Mouse (Mus musculus) ES-E14 (cell line): Measurements from ENCODE around the gene Slc22a4.
"Not testable (repeated sequence)": the region's sequence is repeated elsewhere in the genome, so short reads cannot be mapped to it uniquely, and the experiment has no call there.

Experiments used
- CHD2 ChIP-seq: IDR thresholded peaks from 2 replicates; pipeline ENCODE4 v1.6.1; 2014; ENCODE audit warnings: mild to moderate bottlenecking, low read depth, low read length, inconsistent platforms
- HCFC1 ChIP-seq: IDR thresholded peaks from 2 replicates; pipeline ENCODE4 v1.6.1; 2012; ENCODE audit warnings: low read length, inconsistent platforms, borderline replicate concordance; ENCODE audit not compliant: insufficient read depth
- MAFK ChIP-seq: IDR thresholded peaks from 2 replicates; pipeline ENCODE4 v1.6.1; 2014; ENCODE audit warnings: mild to moderate bottlenecking, low read depth, low read length, inconsistent platforms; ENCODE audit not compliant: insufficient read depth
- ZC3H11A ChIP-seq: IDR thresholded peaks from 2 replicates; pipeline ENCODE4 v1.6.1; 2012; ENCODE audit warnings: low read depth, mild to moderate bottlenecking, inconsistent platforms, low read length, borderline replicate concordance
- ZNF384 ChIP-seq: IDR thresholded peaks from 2 replicates; pipeline ENCODE4 v1.6.1; 2012; ENCODE audit warnings: low read depth, low read length, inconsistent platforms

DNA sequence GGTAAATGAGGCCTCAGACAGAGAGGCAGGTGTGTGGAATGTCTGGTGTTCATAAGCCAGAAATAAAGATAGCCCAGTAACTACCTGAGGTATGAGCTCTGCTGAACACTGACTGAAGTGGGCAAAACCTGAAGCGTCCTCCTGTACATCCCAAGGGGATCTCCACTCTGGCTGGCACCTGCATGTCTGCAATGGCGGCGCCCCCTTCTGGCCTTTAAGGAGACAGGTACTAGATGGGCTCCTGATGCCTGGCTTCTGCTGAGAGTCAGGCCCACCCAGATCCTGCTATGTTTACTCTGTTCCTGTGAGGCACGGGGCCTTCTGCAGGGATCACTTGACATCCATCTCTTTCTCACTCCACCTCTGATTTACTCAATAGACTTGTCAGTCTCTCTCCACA, 69.7 kb downstream of the Slc22a4 start:
- not testable (repeated sequence) for TF ChIP-seq ZC3H11A, CHD2, MAFK, HCFC1, ZNF384
